Comparison of ENCODE assay signal across 24 mouse cellular contexts in the genomic region with DNA sequence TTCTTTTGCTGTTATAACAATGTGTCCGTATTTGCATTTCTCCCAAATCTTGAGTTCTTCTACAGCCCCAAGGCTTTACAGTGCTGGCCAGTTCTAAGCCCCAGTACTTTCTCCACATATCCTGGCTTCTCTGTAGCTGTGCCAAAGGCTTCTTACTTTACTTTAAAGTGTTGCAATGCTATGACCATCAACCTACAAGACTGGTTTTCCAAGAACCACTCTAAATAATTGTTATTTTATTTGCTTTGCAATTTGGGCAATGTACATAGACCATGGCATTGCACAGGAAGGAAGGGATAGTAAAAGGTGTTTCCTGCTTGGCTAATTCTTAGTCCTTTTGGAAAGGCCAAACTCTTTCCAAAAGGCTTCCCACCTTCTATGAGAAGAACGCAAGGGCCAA.
"Had no signal": no experiment of that assay in that cellular context is flagged by ENCODE, and none has a peak within 500 bp of the region (broad histone marks: within the 10 kb centered on the region; RNA-seq: fewer than 3 reads in every experiment).

No protein-coding gene starts in this region.

- H3K27ac ChIP-seq: liver, embryonic 13.5 days; liver, embryonic 15.5 days; macrophage; midbrain, embryonic 10.5 days; midbrain, embryonic 12.5 days; neural tube, embryonic 13.5 days; neural tube, embryonic 15.5 days; stomach, embryonic 15.5 days; stomach, postnatal 0 days had no signal

- DNase-seq: liver; liver, embryonic 13.5 days; liver, postnatal 0 days; lung, embryonic 14.5 days; midbrain, embryonic 14.5 days; retina, postnatal 1 day; right cerebral cortex, adult 18-20 months; right cerebral cortex, postnatal 25 days; right cerebral cortex, postnatal 4 days; spleen, adult 18-20 months; thymus, adult 2 months; thymus, postnatal 25 days; thymus, postnatal 4 days had no signal

- H3K4me3 ChIP-seq: liver, embryonic 13.5 days; liver, embryonic 15.5 days; midbrain, embryonic 10.5 days; midbrain, embryonic 12.5 days; myocyte; neural tube, embryonic 13.5 days; neural tube, embryonic 15.5 days; stomach, embryonic 15.5 days had no signal

- H3K4me1 ChIP-seq: liver, embryonic 13.5 days; liver, embryonic 15.5 days; neural tube, embryonic 15.5 days had no signal

- H3K9ac ChIP-seq: liver, embryonic 13.5 days; liver, embryonic 15.5 days; liver, postnatal 0 days; lung, embryonic 14.5 days; midbrain, embryonic 12.5 days; neural tube, embryonic 13.5 days; neural tube, embryonic 15.5 days; stomach, embryonic 15.5 days had no signal

- H3K27me3 ChIP-seq: liver, embryonic 13.5 days; liver, embryonic 15.5 days; midbrain, embryonic 12.5 days; neural tube, embryonic 13.5 days; neural tube, embryonic 15.5 days; stomach, embryonic 15.5 days had no signal

- ATAC-seq: liver, postnatal 0 days; midbrain, embryonic 16.5 days had no signal

- H3K9me3 ChIP-seq: liver, embryonic 13.5 days; liver, embryonic 15.5 days; neural tube, embryonic 15.5 days; stomach, embryonic 15.5 days had no signal

- H3K36me3 ChIP-seq: liver, embryonic 13.5 days; liver, embryonic 15.5 days; midbrain, embryonic 10.5 days; midbrain, embryonic 12.5 days; neural tube, embryonic 13.5 days; neural tube, embryonic 15.5 days; stomach, embryonic 15.5 days had no signal

- H3K4me2 ChIP-seq: liver, embryonic 11.5 days; liver, embryonic 13.5 days; liver, embryonic 15.5 days; lung, embryonic 14.5 days; midbrain, embryonic 12.5 days; neural tube, embryonic 13.5 days; neural tube, embryonic 15.5 days; stomach, embryonic 15.5 days had no signal
